Comparison of ENCODE assay signal across 8 mouse cellular contexts in the genomic region with DNA sequence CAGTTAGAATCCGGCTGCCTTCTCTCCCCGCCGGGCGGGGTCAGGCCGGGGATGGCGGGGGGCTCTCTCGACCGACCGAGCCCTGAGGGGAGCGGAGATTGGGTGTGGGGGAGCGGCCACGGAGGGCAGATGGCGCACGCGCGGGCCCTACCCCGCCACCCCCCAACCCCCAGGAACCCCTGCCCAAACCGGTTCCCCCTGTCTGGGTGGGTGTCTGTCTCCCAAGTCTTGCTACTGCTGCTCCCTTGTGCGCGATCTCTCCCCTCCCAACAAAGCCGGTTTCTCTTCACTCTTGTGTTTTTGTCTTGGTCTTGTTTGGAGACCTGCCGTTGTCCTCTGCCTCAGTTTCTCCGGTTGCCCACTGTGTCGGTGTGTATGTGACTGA. TPM values are rescaled to one million over a fixed set of nuclear protein-coding genes. Genes with fewer than 3 reads are reported as not detected.
DNase-seq lines count a peak whose midpoint lies in the region; ATAC-seq and TF ChIP-seq lines count a peak whose summit lies in the region.

No protein-coding gene starts in this region.

- peak overlapping the region; percentile 91 for H3K9ac ChIP-seq in intestine, postnatal 0 days (ENCODE audit: low read depth, low read length)
- H3K9ac ChIP-seq in neural tube, embryonic 14.5 days (replicated peaks; ENCODE audit: low read depth, low read length) = peak overlapping the region; percentile 93

- H3K27me3 ChIP-seq in thymus, adult 2 months (ENCODE audit: control insufficient read depth, insufficient read depth, low read length) = no peaks in the 10 kb centered on the region
- H3K27me3 ChIP-seq in intestine, postnatal 0 days (replicated peaks; ENCODE audit: control insufficient read depth, insufficient read depth, low read length) = no peaks in the 10 kb centered on the region
- no peaks in the 10 kb centered on the region for H3K27me3 ChIP-seq in neural tube, embryonic 14.5 days (ENCODE audit: control insufficient read depth, insufficient read depth, low read length)

- peak; percentile 70 for ATAC-seq in intestine, postnatal 0 days
- ATAC-seq in neural tube, embryonic 14.5 days (ENCODE audit: low read depth) = peak; percentile 87

- 2% methylated on average over 23 of the region's 24 CpGs for WGBS in thymus, adult 2 months
- under 1% methylated on average over 23 of the region's 24 CpGs for WGBS in intestine, postnatal 0 days
- WGBS in neural tube, embryonic 14.5 days = 0% methylated on average over 17 of the region's 24 CpGs

- no peaks in the 10 kb centered on the region for H3K36me3 ChIP-seq in thymus, adult 2 months (ENCODE audit: control insufficient read depth, insufficient read depth, low read length)
- H3K36me3 ChIP-seq in intestine, postnatal 0 days (ENCODE audit: control insufficient read depth, insufficient read depth) = no peaks in the 10 kb centered on the region
- no peaks in the 10 kb centered on the region for H3K36me3 ChIP-seq in neural tube, embryonic 14.5 days (ENCODE audit: control insufficient read depth, insufficient read depth, low read length)

- peak overlapping the region; percentile 94 for H3K4me3 ChIP-seq in thymus, adult 2 months (ENCODE audit: control insufficient read depth, insufficient read depth, low read length)
- H3K4me3 ChIP-seq in intestine, postnatal 0 days (ENCODE audit: low read depth, low read length) = peak overlapping the region; percentile 98
- H3K4me3 ChIP-seq in neural tube, embryonic 14.5 days (ENCODE audit: low read depth, low read length) = peak overlapping the region; percentile 87

- no peaks in the 10 kb centered on the region for H3K9me3 ChIP-seq in intestine, postnatal 0 days (ENCODE audit: control insufficient read depth)
- no peaks in the 10 kb centered on the region for H3K9me3 ChIP-seq in neural tube, embryonic 14.5 days (ENCODE audit: control insufficient read depth, low read length)

- TF ChIP-seq POLR2A in thymus, adult 2 months (IDR thresholded peaks at IDR 0.05; ENCODE audit: control insufficient read depth, extremely low read depth, insufficient read depth, low read length, poor library complexity) = no peak

- no peak overlapping the region for H3K27ac ChIP-seq in thymus, adult 2 months (ENCODE audit: control insufficient read depth, insufficient read depth, low read length)
- H3K27ac ChIP-seq in intestine, postnatal 0 days (ENCODE audit: low read depth, low read length) = peak overlapping the region; percentile 85
- peak overlapping the region; percentile 86 for H3K27ac ChIP-seq in neural tube, embryonic 14.5 days (ENCODE audit: low read depth, low read length)

- peak overlapping the region; percentile 78 for H3K4me2 ChIP-seq in intestine, postnatal 0 days (replicated peaks; ENCODE audit: low read depth)
- H3K4me2 ChIP-seq in neural tube, embryonic 14.5 days (ENCODE audit: low read depth, low read length) = peak overlapping the region; percentile 82

- intact Hi-C loops in gastrocnemius, postnatal 36 days (cut with DNase I) = no loop called here

- TF ChIP-seq CTCF in thymus, adult 2 months (IDR thresholded peaks at IDR 0.05; ENCODE audit: borderline replicate concordance, control insufficient read depth, extremely low read depth, insufficient read depth, low read length, poor library complexity) = no peak
- no peak for TF ChIP-seq CTCF in intestine, postnatal 0 days (IDR thresholded peaks at IDR 0.05; ENCODE audit: low read depth)

- DNase-seq in gastrocnemius, postnatal 10 days = peak; percentile 5
- DNase-seq in gastrocnemius, postnatal 36 days = no peak
- DNase-seq in thymus, adult 2 months = no peak
- DNase-seq in thymus, adult 18-20 months = no peak
- DNase-seq in cerebellum, adult 11-12 months = no peak
- no peak for DNase-seq in frontal cortex, postnatal 10 days (ENCODE audit: low spot score in 2 of 2)

- H3K4me1 ChIP-seq in thymus, adult 2 months (replicated peaks; ENCODE audit: control insufficient read depth, insufficient read depth, low read length) = peaks cover 9% of the 10 kb centered on the region
- H3K4me1 ChIP-seq in intestine, postnatal 0 days (replicated peaks; ENCODE audit: control insufficient read depth, insufficient read depth, low read length) = 0 out of 2 replicates have a peak, but pooled peaks cover 5% of the 10 kb centered on the region
- H3K4me1 ChIP-seq in neural tube, embryonic 14.5 days (ENCODE audit: control insufficient read depth, insufficient read depth, low read length) = peaks cover 9% of the 10 kb centered on the region

RNA-seq across cellular contexts. Expression of a gene that starts 9.3 kb away (rescaled TPM):
- total RNA-seq in gastrocnemius, postnatal 10 days (2021) = 10 to 100 TPM; 32.5 to 40.7 TPM
- total RNA-seq in gastrocnemius, postnatal 36 days (2021) = 10 to 100 TPM; 29.5 to 34.3 TPM
- 10.6 and 11.3 TPM in 2 replicates for polyA plus RNA-seq in thymus, adult 2 months (2012; rRNA removed)
- polyA plus RNA-seq in intestine, postnatal 0 days (2015; fragmentation: Nextera tagmentation; extraction: Ambion mirVana) = 14.1 and 15.6 TPM in 2 replicates
- 64.5 and 104 TPM in 2 replicates for polyA plus RNA-seq in neural tube, embryonic 14.5 days (2014; fragmentation: Nextera tagmentation; extraction: Ambion mirVana)

RNA-seq across cellular contexts. Expression of a gene that starts 9.4 kb away (rescaled TPM):
- total RNA-seq in gastrocnemius, postnatal 10 days (2021) = 1 to 10 TPM; 4.4 to 4.7 TPM
- total RNA-seq in gastrocnemius, postnatal 36 days (2021) = 1 to 10 TPM; 2.5 to 3.0 TPM
- polyA plus RNA-seq in thymus, adult 2 months (2012; rRNA removed) = 3.3 and 3.6 TPM in 2 replicates
- polyA plus RNA-seq in intestine, postnatal 0 days (2015; fragmentation: Nextera tagmentation; extraction: Ambion mirVana) = 3.3 and 4.0 TPM in 2 replicates
- polyA plus RNA-seq in neural tube, embryonic 14.5 days (2014; fragmentation: Nextera tagmentation; extraction: Ambion mirVana) = 10.4 and 11.7 TPM in 2 replicates

RNA-seq across cellular contexts. Expression of a gene that starts 9.4 kb away (rescaled TPM):
- 1 to 10 TPM; 2.5 to 4.4 TPM for total RNA-seq in gastrocnemius, postnatal 10 days (2021)
- total RNA-seq in gastrocnemius, postnatal 36 days (2021) = 1 to 10 TPM; 2.9 to 3.8 TPM
- polyA plus RNA-seq in thymus, adult 2 months (2012; rRNA removed) = 4.6 and 5.0 TPM in 2 replicates
- 1.6 and 1.8 TPM in 2 replicates for polyA plus RNA-seq in intestine, postnatal 0 days (2015; fragmentation: Nextera tagmentation; extraction: Ambion mirVana)
- 10.2 and 12.8 TPM in 2 replicates for polyA plus RNA-seq in neural tube, embryonic 14.5 days (2014; fragmentation: Nextera tagmentation; extraction: Ambion mirVana)

RNA-seq across cellular contexts. Expression of a gene that starts 29.7 kb away (rescaled TPM):
- total RNA-seq in gastrocnemius, postnatal 10 days (2021) = 10 to 100 TPM; 33.2 to 42.5 TPM
- 10 to 100 TPM; 39.3 to 41.5 TPM for total RNA-seq in gastrocnemius, postnatal 36 days (2021)
- polyA plus RNA-seq in thymus, adult 2 months (2012; rRNA removed) = 13.8 and 14.8 TPM in 2 replicates
- 7.0 and 7.8 TPM in 2 replicates for polyA plus RNA-seq in intestine, postnatal 0 days (2015; fragmentation: Nextera tagmentation; extraction: Ambion mirVana)
- 32.4 and 33.4 TPM in 2 replicates for polyA plus RNA-seq in neural tube, embryonic 14.5 days (2014; fragmentation: Nextera tagmentation; extraction: Ambion mirVana)
